Mouse (Mus musculus) CD8-positive naive resting alpha-beta T cell, adult 2 months (primary cell): ENCODE results near the gene Ddhd1.

Experiments used
- DNase-seq, 2 experiments: peaks; one replicate each; pipeline ENCODE4 v3.0.0; 2022; ENCODE audit warnings: low read depth in 2 of 2, low spot score in 2 of 2

Ddhd1 gene

GRCm38 (mm10) chr14:45647175-45647574, 10.8 kb downstream of the Ddhd1 start:
- DNase-seq = no peak

- no peak for DNase-seq
Observed at GRCm38 (mm10) chr14:45644786-45645185, 13.2 kb downstream of the Ddhd1 start.

GRCm38 (mm10) chr14:45644202-45644601, 13.7 kb downstream of the Ddhd1 start:
- DNase-seq = no peak

GRCm38 (mm10) chr14:45643461-45643860, 14.5 kb downstream of the Ddhd1 start:
- DNase-seq = no peak

- no peak for DNase-seq
Observed at GRCm38 (mm10) chr14:45642795-45643194, 15.1 kb downstream of the Ddhd1 start.

GRCm38 (mm10) chr14:45642217-45642616, 15.7 kb downstream of the Ddhd1 start:
- no peak for DNase-seq

- no peak for DNase-seq
Observed at GRCm38 (mm10) chr14:45638717-45639116, 19.2 kb downstream of the Ddhd1 start.

GRCm38 (mm10) chr14:45635496-45635895, 22.4 kb downstream of the Ddhd1 start:
- no peak for DNase-seq

GRCm38 (mm10) chr14:45632756-45633537, 25.0 kb downstream of the Ddhd1 start:
- no peak for DNase-seq

- no peak for DNase-seq
Observed at GRCm38 (mm10) chr14:45630544-45630943, 27.4 kb downstream of the Ddhd1 start.

GRCm38 (mm10) chr14:45629938-45630337, 28.0 kb downstream of the Ddhd1 start:
- no peak for DNase-seq

GRCm38 (mm10) chr14:45618351-45618750, 39.6 kb downstream of the Ddhd1 start:
- no peak for DNase-seq

- no peak for DNase-seq
Observed at GRCm38 (mm10) chr14:45616526-45616925, 41.4 kb downstream of the Ddhd1 start.

GRCm38 (mm10) chr14:45615776-45616175, 42.2 kb downstream of the Ddhd1 start:
- DNase-seq = no peak

GRCm38 (mm10) chr14:45614822-45615221, 43.1 kb downstream of the Ddhd1 start:
- DNase-seq = no peak

- no peak for DNase-seq
Observed at GRCm38 (mm10) chr14:45614406-45614805, 43.5 kb downstream of the Ddhd1 start.

- no peak for DNase-seq
Observed at GRCm38 (mm10) chr14:45611654-45612053, 46.3 kb downstream of the Ddhd1 start.

GRCm38 (mm10) chr14:45602002-45602401, 55.9 kb downstream of the Ddhd1 start:
- no peak for DNase-seq

GRCm38 (mm10) chr14:45600587-45600986, 57.4 kb downstream of the Ddhd1 start:
- no peak for DNase-seq

- DNase-seq = no peak
Observed at GRCm38 (mm10) chr14:45597855-45598254, 60.1 kb downstream of the Ddhd1 start.

GRCm38 (mm10) chr14:45593261-45593660, 64.7 kb downstream of the Ddhd1 start:
- no peak for DNase-seq

- DNase-seq = no peak
Observed at GRCm38 (mm10) chr14:45588403-45588802, 69.5 kb downstream of the Ddhd1 start.

GRCm38 (mm10) chr14:45587536-45587935, 70.4 kb downstream of the Ddhd1 start:
- no peak for DNase-seq
